Mouse (Mus musculus): ENCODE measurements at regions not wholly inside any gene's neighbourhood (a gene's known extent, or its start where the extent isn't known, plus 50 kb on each side); places are given as distances from the start of the nearest gene placed in this dataset.

GRCm38 (mm10) chr15:7459992-7460820 lies 62.0 kb upstream of the Egflam start:
- Histone ChIP-seq H3K27ac (no peak overlapping the region), H3K4me2 (replicated peaks) (no peak overlapping the region), H3K9ac (no peak overlapping the region), H3K36me3 (replicated peaks; ENCODE audit: control insufficient read depth, insufficient read depth) (no peaks in the 10 kb centered on the region), H3K4me3 (replicated peaks; ENCODE audit: low read length) (no peak overlapping the region), H3K4me1 (replicated peaks; ENCODE audit: control insufficient read depth, insufficient read depth, low read length) (no peaks in the 10 kb centered on the region), H3K9me3 (ENCODE audit: control insufficient read depth, low read length) (no peaks in the 10 kb centered on the region), H3K27me3 (ENCODE audit: control insufficient read depth, insufficient read depth, low read length) (no peaks in the 10 kb centered on the region)
- 33% methylated on average over 9 of the region's 9 CpGs for WGBS
- peak; percentile 88 for DNase-seq (ENCODE audit: low spot score)
- peak; percentile 81 for ATAC-seq (ENCODE audit: low FRiP score)

- no peak for ATAC-seq (ENCODE audit: low FRiP score)
- Histone ChIP-seq H3K4me2 (replicated peaks) (no peak overlapping the region), H3K27ac (no peak overlapping the region), H3K36me3 (replicated peaks; ENCODE audit: control insufficient read depth, insufficient read depth) (no peaks in the 10 kb centered on the region), H3K9me3 (ENCODE audit: control insufficient read depth, low read length) (no peaks in the 10 kb centered on the region), H3K27me3 (ENCODE audit: control insufficient read depth, insufficient read depth, low read length) (no peaks in the 10 kb centered on the region), H3K4me1 (replicated peaks; ENCODE audit: control insufficient read depth, insufficient read depth, low read length) (no peaks in the 10 kb centered on the region), H3K9ac (no peak overlapping the region), H3K4me3 (replicated peaks; ENCODE audit: low read length) (no peak overlapping the region)
- WGBS: 90% methylated on average over 18 of the region's 18 CpGs
- DNase-seq (ENCODE audit: low spot score): no peak
Measured at GRCm38 (mm10) chr15:7462549-7462948, 64.4 kb upstream of the Egflam start.

- no peaks in the 10 kb centered on the region for H3K9me3 ChIP-seq (ENCODE audit: control insufficient read depth, low read length)
- no peak overlapping the region for H3K9ac ChIP-seq
- no peaks in the 10 kb centered on the region for H3K4me1 ChIP-seq (replicated peaks; ENCODE audit: control insufficient read depth, insufficient read depth, low read length)
- DNase-seq (ENCODE audit: low spot score) (no peak), ATAC-seq (ENCODE audit: low FRiP score) (no peak)
- no peak overlapping the region for H3K4me3 ChIP-seq (replicated peaks; ENCODE audit: low read length)
- no peaks in the 10 kb centered on the region for H3K27me3 ChIP-seq (ENCODE audit: control insufficient read depth, insufficient read depth, low read length)
- WGBS: 83% methylated on average over 15 of the region's 15 CpGs
- no peak overlapping the region for H3K4me2 ChIP-seq (replicated peaks)
- no peaks in the 10 kb centered on the region for H3K36me3 ChIP-seq (replicated peaks; ENCODE audit: control insufficient read depth, insufficient read depth)
- H3K27ac ChIP-seq: no peak overlapping the region
Measured at GRCm38 (mm10) chr15:7463444-7464350, 65.5 kb upstream of the Egflam start.

GRCm38 (mm10) chr15:7480211-7480610 lies 82.0 kb upstream of the Egflam start:
- H3K36me3 ChIP-seq (replicated peaks; ENCODE audit: control insufficient read depth, insufficient read depth): no peaks in the 10 kb centered on the region
- H3K4me1 ChIP-seq (replicated peaks; ENCODE audit: control insufficient read depth, insufficient read depth, low read length): no peaks in the 10 kb centered on the region; the same call in 1 of the 2 replicates
- WGBS: 12% methylated on average over 11 of the region's 11 CpGs
- DNase-seq (ENCODE audit: low spot score) (peak; percentile 62), ATAC-seq (ENCODE audit: low FRiP score) (peak; percentile 74)
- no peak overlapping the region for H3K9ac ChIP-seq
- H3K9me3 ChIP-seq (ENCODE audit: control insufficient read depth, low read length): no peaks in the 10 kb centered on the region
- H3K4me3 ChIP-seq (replicated peaks; ENCODE audit: low read length): no peak overlapping the region
- no peaks in the 10 kb centered on the region for H3K27me3 ChIP-seq (ENCODE audit: control insufficient read depth, insufficient read depth, low read length)
- no peak overlapping the region; the same call in 1 of the 2 replicates for H3K4me2 ChIP-seq (replicated peaks)
- no peak overlapping the region for H3K27ac ChIP-seq

- no peak overlapping the region for H3K4me3 ChIP-seq (replicated peaks; ENCODE audit: low read length)
- WGBS: 45% methylated on average over 5 of the region's 5 CpGs
- no peak overlapping the region for H3K9ac ChIP-seq
- no peaks in the 10 kb centered on the region; the same call in 1 of the 2 replicates for H3K4me1 ChIP-seq (replicated peaks; ENCODE audit: control insufficient read depth, insufficient read depth, low read length)
- H3K9me3 ChIP-seq (ENCODE audit: control insufficient read depth, low read length): no peaks in the 10 kb centered on the region
- ATAC-seq (ENCODE audit: low FRiP score) (peak; percentile 55; the same call in 1 of the 2 replicates), DNase-seq (ENCODE audit: low spot score) (no peak)
- H3K36me3 ChIP-seq (replicated peaks; ENCODE audit: control insufficient read depth, insufficient read depth): no peaks in the 10 kb centered on the region
- no peak overlapping the region for H3K27ac ChIP-seq
- no peak overlapping the region for H3K4me2 ChIP-seq (replicated peaks)
- H3K27me3 ChIP-seq (ENCODE audit: control insufficient read depth, insufficient read depth, low read length): no peaks in the 10 kb centered on the region
Measured at GRCm38 (mm10) chr15:7480792-7481210, 82.6 kb upstream of the Egflam start.

- DNase-seq (ENCODE audit: low spot score) (no peak), ATAC-seq (ENCODE audit: low FRiP score) (no peak)
- no peaks in the 10 kb centered on the region for H3K9me3 ChIP-seq (ENCODE audit: control insufficient read depth, low read length)
- H3K4me3 ChIP-seq (replicated peaks; ENCODE audit: low read length): no peak overlapping the region
- no peaks in the 10 kb centered on the region for H3K36me3 ChIP-seq (replicated peaks; ENCODE audit: control insufficient read depth, insufficient read depth)
- WGBS: 82% methylated on average over 5 of the region's 5 CpGs
- H3K27me3 ChIP-seq (ENCODE audit: control insufficient read depth, insufficient read depth, low read length): no peaks in the 10 kb centered on the region
- H3K4me1 ChIP-seq (replicated peaks; ENCODE audit: control insufficient read depth, insufficient read depth, low read length): no peaks in the 10 kb centered on the region; the same call in 1 of the 2 replicates
- no peak overlapping the region for H3K9ac ChIP-seq
- H3K27ac ChIP-seq: no peak overlapping the region
- no peak overlapping the region for H3K4me2 ChIP-seq (replicated peaks)
Measured at GRCm38 (mm10) chr15:7483686-7484085, 85.5 kb upstream of the Egflam start.

GRCm38 (mm10) chr15:7491091-7491490 lies 92.9 kb upstream of the Egflam start:
- ATAC-seq (ENCODE audit: low FRiP score): no peak
- H3K4me1 ChIP-seq (replicated peaks; ENCODE audit: control insufficient read depth, insufficient read depth, low read length): no peaks in the 10 kb centered on the region
- no peaks in the 10 kb centered on the region for H3K36me3 ChIP-seq (replicated peaks; ENCODE audit: control insufficient read depth, insufficient read depth)
- no peak overlapping the region for H3K4me3 ChIP-seq (replicated peaks; ENCODE audit: low read length)
- no peaks in the 10 kb centered on the region for H3K27me3 ChIP-seq (ENCODE audit: control insufficient read depth, insufficient read depth, low read length)
- no peak overlapping the region for H3K9ac ChIP-seq
- no peak overlapping the region for H3K27ac ChIP-seq
- no peak overlapping the region for H3K4me2 ChIP-seq (replicated peaks)
- whole genome bisulfite sequencing: 96% methylated on average over 7 of the region's 7 CpGs
- no peaks in the 10 kb centered on the region for H3K9me3 ChIP-seq (ENCODE audit: control insufficient read depth, low read length)
- DNase-seq (ENCODE audit: low spot score): no peak

- no peaks in the 10 kb centered on the region for H3K4me1 ChIP-seq (replicated peaks; ENCODE audit: control insufficient read depth, insufficient read depth, low read length)
- H3K36me3 ChIP-seq (replicated peaks; ENCODE audit: control insufficient read depth, insufficient read depth): no peaks in the 10 kb centered on the region
- H3K9me3 ChIP-seq (ENCODE audit: control insufficient read depth, low read length): no peaks in the 10 kb centered on the region
- no peak overlapping the region for H3K27ac ChIP-seq
- H3K27me3 ChIP-seq (ENCODE audit: control insufficient read depth, insufficient read depth, low read length): no peaks in the 10 kb centered on the region
- DNase-seq (ENCODE audit: low spot score) (no peak), ATAC-seq (ENCODE audit: low FRiP score) (no peak)
- 91% methylated on average over 10 of the region's 10 CpGs for WGBS
- H3K9ac ChIP-seq: no peak overlapping the region
- no peak overlapping the region for H3K4me3 ChIP-seq (replicated peaks; ENCODE audit: low read length)
- no peak overlapping the region for H3K4me2 ChIP-seq (replicated peaks)
Measured at GRCm38 (mm10) chr15:7493126-7493669, 95.0 kb upstream of the Egflam start.

- Histone ChIP-seq H3K9ac (no peak overlapping the region), H3K4me3 (replicated peaks; ENCODE audit: low read length) (no peak overlapping the region), H3K4me1 (replicated peaks; ENCODE audit: control insufficient read depth, insufficient read depth, low read length) (no peaks in the 10 kb centered on the region), H3K27me3 (ENCODE audit: control insufficient read depth, insufficient read depth, low read length) (no peaks in the 10 kb centered on the region), H3K27ac (no peak overlapping the region), H3K9me3 (ENCODE audit: control insufficient read depth, low read length) (no peaks in the 10 kb centered on the region), H3K36me3 (replicated peaks; ENCODE audit: control insufficient read depth, insufficient read depth) (no peaks in the 10 kb centered on the region), H3K4me2 (replicated peaks) (no peak overlapping the region)
- 97% methylated on average over 4 of the region's 4 CpGs for WGBS
- ATAC-seq (ENCODE audit: low FRiP score) (no peak), DNase-seq (ENCODE audit: low spot score) (no peak)
Measured at GRCm38 (mm10) chr15:7497852-7498251, 99.7 kb upstream of the Egflam start.

Measured in hindbrain, embryonic 14.5 days (tissue).